Mouse (Mus musculus): ENCODE measurements around the gene Cdk20. TPM values are rescaled to one million over a fixed set of nuclear protein-coding genes. Genes with fewer than 3 reads are reported as not detected.

The Cdk20 gene
- polyA plus RNA-seq, 1 experiment from 2014 or later = 4.7 TPM

DNA sequence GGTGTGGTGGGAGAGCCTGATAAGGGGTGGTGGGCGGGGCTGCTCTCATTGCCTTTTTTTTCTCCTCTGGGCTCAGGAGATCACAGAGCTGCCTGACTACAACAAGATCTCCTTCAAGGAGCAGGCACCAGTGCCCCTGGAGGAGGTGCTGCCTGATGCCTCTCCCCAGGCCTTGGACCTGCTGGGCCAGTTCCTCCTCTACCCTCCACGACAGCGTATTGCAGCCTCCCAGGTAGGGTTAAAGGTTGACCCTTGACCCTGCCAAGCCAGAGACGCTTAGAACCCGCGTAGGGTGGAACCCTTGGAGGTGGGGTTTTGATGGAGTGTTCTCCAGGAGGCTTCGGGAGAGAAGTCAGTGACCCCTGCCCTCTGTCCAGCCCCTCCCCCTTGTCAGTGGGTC is 5.7 kb downstream of the Cdk20 start:
- Histone ChIP-seq H3K9ac (ENCODE audit: low read depth, low read length) (no peak overlapping the region), H3K36me3 (ENCODE audit: control insufficient read depth, insufficient read depth, low read length) (no peaks in the 10 kb centered on the region), H3K27me3 (ENCODE audit: control insufficient read depth, insufficient read depth, low read length) (no peaks in the 10 kb centered on the region), H3K4me3 (ENCODE audit: low read depth, low read length) (no peak overlapping the region), H3K4me1 (ENCODE audit: control insufficient read depth, insufficient read depth, low read length) (no peaks in the 10 kb centered on the region), H3K4me2 (no peak overlapping the region), H3K9me3 (replicated peaks; ENCODE audit: control insufficient read depth, low read length) (no peaks in the 10 kb centered on the region), H3K27ac (ENCODE audit: low read depth, low read length) (no peak overlapping the region)
- WGBS (ENCODE audit: insufficient replicate concordance) = 72% methylated on average over 7 of the region's 7 CpGs
- no peak for ATAC-seq (replicated peaks; ENCODE audit: insufficient number of reproducible peaks, low FRiP score, low TSS enrichment)

DNA sequence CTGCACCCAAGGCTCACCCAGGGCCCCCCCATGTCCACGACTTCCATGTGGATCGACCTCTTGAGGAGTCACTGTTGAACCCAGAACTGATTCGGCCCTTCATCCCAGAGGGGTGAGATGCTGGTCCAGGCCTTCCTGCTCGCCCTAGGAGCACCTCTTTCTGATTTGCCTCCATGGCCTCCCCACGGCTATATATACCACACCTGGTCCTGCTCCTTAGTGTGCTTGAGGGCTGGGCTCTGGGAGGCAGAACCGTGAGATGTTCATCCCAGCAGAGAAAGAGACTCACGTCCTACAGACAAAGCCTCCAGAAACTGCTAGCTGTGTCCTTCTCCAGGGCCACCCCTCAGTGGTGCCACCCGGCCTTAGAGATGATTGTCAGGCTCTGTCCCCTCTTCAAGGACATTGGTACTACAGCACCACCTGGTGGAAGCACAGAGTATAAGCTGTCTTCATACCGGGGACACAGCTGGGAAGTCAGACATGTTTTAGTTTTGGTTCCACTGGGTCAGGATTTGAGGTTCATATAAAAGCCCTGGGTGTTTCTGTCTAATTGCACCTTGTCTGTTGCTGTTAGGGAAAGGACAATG is 6.8 kb downstream of the Cdk20 start:
- no peak overlapping the region for H3K4me2 ChIP-seq
- no peaks in the 10 kb centered on the region for H3K27me3 ChIP-seq (ENCODE audit: control insufficient read depth, insufficient read depth, low read length)
- no peak overlapping the region for H3K9ac ChIP-seq (ENCODE audit: low read depth, low read length)
- no peak overlapping the region for H3K27ac ChIP-seq (ENCODE audit: low read depth, low read length)
- H3K4me3 ChIP-seq (ENCODE audit: low read depth, low read length) = no peak overlapping the region
- H3K4me1 ChIP-seq (ENCODE audit: control insufficient read depth, insufficient read depth, low read length) = no peaks in the 10 kb centered on the region
- no peaks in the 10 kb centered on the region for H3K36me3 ChIP-seq (ENCODE audit: control insufficient read depth, insufficient read depth, low read length)
- ATAC-seq (replicated peaks; ENCODE audit: insufficient number of reproducible peaks, low FRiP score, low TSS enrichment) = no peak
- no peaks in the 10 kb centered on the region for H3K9me3 ChIP-seq (replicated peaks; ENCODE audit: control insufficient read depth, low read length)
- 48% methylated on average over 9 of the region's 9 CpGs for WGBS (ENCODE audit: insufficient replicate concordance)

DNA sequence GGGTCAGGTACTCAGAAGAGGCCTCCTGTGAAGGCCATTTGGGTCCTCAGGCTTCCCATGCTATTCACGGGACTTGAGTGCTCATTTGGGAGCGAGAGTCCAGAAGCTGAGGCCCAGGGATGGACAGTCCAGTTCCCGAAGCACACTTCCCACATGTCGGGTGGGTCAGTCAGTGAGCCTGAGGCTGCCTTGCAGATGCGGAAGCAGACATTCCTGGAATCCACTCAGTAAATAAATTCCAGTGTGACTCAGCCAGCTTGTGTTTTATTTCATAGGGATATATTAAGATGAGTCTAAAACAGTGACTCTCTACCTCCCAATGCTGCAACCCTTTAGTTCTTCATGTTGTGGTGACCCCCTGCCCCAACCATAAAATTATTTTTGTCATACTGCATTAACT is 7.4 kb downstream of the Cdk20 start:
- H3K27ac ChIP-seq (ENCODE audit: low read depth, low read length) = no peak overlapping the region
- H3K27me3 ChIP-seq (ENCODE audit: control insufficient read depth, insufficient read depth, low read length) = no peaks in the 10 kb centered on the region
- no peak overlapping the region for H3K9ac ChIP-seq (ENCODE audit: low read depth, low read length)
- H3K36me3 ChIP-seq (ENCODE audit: control insufficient read depth, insufficient read depth, low read length) = no peaks in the 10 kb centered on the region
- H3K4me2 ChIP-seq = no peak overlapping the region
- no peak for ATAC-seq (replicated peaks; ENCODE audit: insufficient number of reproducible peaks, low FRiP score, low TSS enrichment)
- H3K4me1 ChIP-seq (ENCODE audit: control insufficient read depth, insufficient read depth, low read length) = no peaks in the 10 kb centered on the region
- H3K9me3 ChIP-seq (replicated peaks; ENCODE audit: control insufficient read depth, low read length) = no peaks in the 10 kb centered on the region
- WGBS (ENCODE audit: insufficient replicate concordance) = 81% methylated on average over 5 of the region's 5 CpGs
- H3K4me3 ChIP-seq (ENCODE audit: low read depth, low read length) = no peak overlapping the region

DNA sequence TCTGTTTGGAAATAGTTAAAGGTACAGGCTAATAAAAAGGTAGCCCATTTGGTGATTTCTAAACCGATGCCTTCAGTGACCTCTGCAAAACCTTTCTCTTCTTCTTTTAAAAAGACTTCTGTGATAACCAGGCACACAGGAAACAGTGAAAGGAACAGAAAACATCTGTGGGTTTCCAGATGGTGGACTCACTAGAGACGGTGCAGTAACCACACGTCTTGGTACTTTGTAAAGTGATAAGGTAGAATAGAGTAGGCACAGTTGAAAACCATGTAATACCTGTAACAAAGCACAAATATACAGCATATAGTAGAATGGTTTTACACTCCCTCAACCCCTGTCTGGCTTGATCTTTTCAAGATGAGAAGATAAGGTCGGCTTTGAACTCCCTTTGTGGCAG is 8.5 kb downstream of the Cdk20 start:
- 57% methylated on average over 4 of the region's 4 CpGs for WGBS (ENCODE audit: insufficient replicate concordance)
- H3K4me2 ChIP-seq = no peak overlapping the region
- no peak for ATAC-seq (replicated peaks; ENCODE audit: insufficient number of reproducible peaks, low FRiP score, low TSS enrichment)
- no peaks in the 10 kb centered on the region for H3K36me3 ChIP-seq (ENCODE audit: control insufficient read depth, insufficient read depth, low read length)
- H3K9ac ChIP-seq (ENCODE audit: low read depth, low read length) = no peak overlapping the region
- no peaks in the 10 kb centered on the region for H3K9me3 ChIP-seq (replicated peaks; ENCODE audit: control insufficient read depth, low read length)
- H3K4me1 ChIP-seq (ENCODE audit: control insufficient read depth, insufficient read depth, low read length) = no peaks in the 10 kb centered on the region
- no peak overlapping the region for H3K27ac ChIP-seq (ENCODE audit: low read depth, low read length)
- H3K27me3 ChIP-seq (ENCODE audit: control insufficient read depth, insufficient read depth, low read length) = no peaks in the 10 kb centered on the region
- H3K4me3 ChIP-seq (ENCODE audit: low read depth, low read length) = no peak overlapping the region

DNA sequence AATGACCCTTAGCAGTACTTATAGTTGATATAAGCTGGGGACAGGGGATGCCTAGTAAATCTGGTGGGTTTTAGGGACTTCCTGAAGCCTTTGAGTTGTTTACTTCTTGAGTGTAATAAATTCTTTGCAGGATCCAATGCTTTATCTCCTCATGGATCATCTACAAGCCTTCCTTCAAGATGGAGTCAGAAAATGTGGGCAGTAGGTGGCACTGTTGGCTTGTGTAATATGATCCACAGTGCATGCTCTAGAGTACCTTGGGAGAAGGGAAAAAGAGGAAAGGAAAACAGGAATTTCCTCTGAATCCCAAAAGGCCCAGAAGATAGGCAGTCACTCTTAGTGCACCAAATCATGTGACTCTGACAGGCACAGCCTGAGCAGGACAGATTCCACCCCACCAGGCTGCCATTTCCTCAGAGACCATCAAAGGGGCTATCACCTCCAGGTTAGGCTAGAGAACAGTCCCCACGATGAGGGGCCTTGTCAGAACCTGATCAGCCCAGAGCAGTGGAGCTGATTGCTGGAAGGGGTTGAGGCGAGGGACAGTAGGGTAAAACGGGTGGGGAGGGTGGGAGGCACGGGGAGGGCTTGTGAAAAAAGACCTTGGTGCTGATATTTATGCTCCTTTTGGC is 11.3 kb downstream of the Cdk20 start:
- Histone ChIP-seq H3K27ac (ENCODE audit: low read depth, low read length) (no peak overlapping the region), H3K4me1 (ENCODE audit: control insufficient read depth, insufficient read depth, low read length) (no peaks in the 10 kb centered on the region), H3K9ac (ENCODE audit: low read depth, low read length) (no peak overlapping the region), H3K4me2 (no peak overlapping the region), H3K27me3 (ENCODE audit: control insufficient read depth, insufficient read depth, low read length) (no peaks in the 10 kb centered on the region), H3K9me3 (replicated peaks; ENCODE audit: control insufficient read depth, low read length) (no peaks in the 10 kb centered on the region), H3K36me3 (ENCODE audit: control insufficient read depth, insufficient read depth, low read length) (no peaks in the 10 kb centered on the region), H3K4me3 (ENCODE audit: low read depth, low read length) (no peak overlapping the region)
- WGBS (ENCODE audit: insufficient replicate concordance) = 48% methylated on average over 4 of the region's 4 CpGs
- no peak for ATAC-seq (replicated peaks; ENCODE audit: insufficient number of reproducible peaks, low FRiP score, low TSS enrichment)

DNA sequence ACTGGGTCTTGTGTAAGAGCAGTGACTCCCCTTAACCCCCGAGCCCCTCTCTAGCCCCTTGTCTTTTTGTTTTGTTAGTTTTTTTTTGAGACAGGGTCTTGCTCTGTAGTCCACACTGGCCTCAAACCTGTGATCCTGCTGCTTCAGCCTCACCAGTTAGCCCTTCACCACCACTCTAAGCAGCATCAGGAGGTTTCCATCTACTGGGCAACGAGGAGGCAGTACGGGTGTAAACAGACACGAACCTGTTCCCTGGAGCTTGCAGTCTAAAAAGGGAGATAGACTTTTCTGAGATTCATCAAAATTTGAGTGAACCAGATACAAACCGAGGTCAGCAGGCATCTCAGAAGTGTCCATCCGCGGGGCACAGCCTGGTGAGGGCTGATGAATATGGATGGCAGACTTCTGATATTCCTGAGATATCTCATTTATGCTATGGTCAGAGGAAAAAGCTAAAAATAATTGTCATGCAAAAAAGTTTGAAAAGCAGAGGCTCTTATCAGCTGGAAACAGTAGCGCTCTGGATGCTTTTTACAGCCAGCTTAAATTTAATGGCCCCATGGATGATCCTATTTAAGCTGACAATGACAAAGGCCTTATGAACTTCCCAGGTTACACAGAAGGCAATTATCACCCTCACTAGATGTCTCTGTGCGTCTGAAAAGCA is 13.3 kb downstream of the Cdk20 start:
- ATAC-seq (replicated peaks; ENCODE audit: insufficient number of reproducible peaks, low FRiP score, low TSS enrichment) = no peak
- Histone ChIP-seq H3K27ac (ENCODE audit: low read depth, low read length) (no peak overlapping the region), H3K4me3 (ENCODE audit: low read depth, low read length) (no peak overlapping the region), H3K9me3 (replicated peaks; ENCODE audit: control insufficient read depth, low read length) (no peaks in the 10 kb centered on the region), H3K36me3 (ENCODE audit: control insufficient read depth, insufficient read depth, low read length) (no peaks in the 10 kb centered on the region), H3K4me1 (ENCODE audit: control insufficient read depth, insufficient read depth, low read length) (no peaks in the 10 kb centered on the region), H3K9ac (ENCODE audit: low read depth, low read length) (no peak overlapping the region), H3K4me2 (no peak overlapping the region), H3K27me3 (ENCODE audit: control insufficient read depth, insufficient read depth, low read length) (no peaks in the 10 kb centered on the region)
- WGBS (ENCODE audit: insufficient replicate concordance) = 69% methylated on average over 9 of the region's 9 CpGs

DNA sequence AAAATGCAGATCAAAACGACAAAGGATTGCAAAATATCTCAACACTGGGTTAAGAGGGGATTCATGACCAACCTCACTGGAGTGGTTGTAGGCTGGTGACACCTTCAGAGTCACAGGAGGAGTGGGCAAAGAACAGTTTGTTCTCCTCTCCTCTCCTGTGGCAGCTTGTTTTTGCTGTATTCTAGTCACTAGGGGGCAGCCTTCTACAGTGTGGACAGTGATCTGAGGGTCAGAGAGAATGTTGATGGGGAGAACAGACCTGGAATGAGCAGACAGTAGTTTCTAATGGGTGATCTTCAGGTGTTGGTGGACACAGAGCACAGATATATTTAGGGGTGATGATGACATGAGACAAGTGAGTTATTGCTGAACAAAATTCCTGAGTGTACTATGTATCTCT is 15.8 kb downstream of the Cdk20 start:
- ATAC-seq (replicated peaks; ENCODE audit: insufficient number of reproducible peaks, low FRiP score, low TSS enrichment) = no peak
- H3K4me3 ChIP-seq (ENCODE audit: low read depth, low read length) = no peak overlapping the region
- H3K9me3 ChIP-seq (replicated peaks; ENCODE audit: control insufficient read depth, low read length) = no peaks in the 10 kb centered on the region
- no peaks in the 10 kb centered on the region for H3K27me3 ChIP-seq (ENCODE audit: control insufficient read depth, insufficient read depth, low read length)
- no peak overlapping the region for H3K4me2 ChIP-seq
- no peaks in the 10 kb centered on the region for H3K4me1 ChIP-seq (ENCODE audit: control insufficient read depth, insufficient read depth, low read length)
- 3% methylated on average over 1 of the region's 1 CpGs for WGBS (ENCODE audit: insufficient replicate concordance)
- H3K9ac ChIP-seq (ENCODE audit: low read depth, low read length) = no peak overlapping the region
- H3K36me3 ChIP-seq (ENCODE audit: control insufficient read depth, insufficient read depth, low read length) = no peaks in the 10 kb centered on the region
- H3K27ac ChIP-seq (ENCODE audit: low read depth, low read length) = no peak overlapping the region

DNA sequence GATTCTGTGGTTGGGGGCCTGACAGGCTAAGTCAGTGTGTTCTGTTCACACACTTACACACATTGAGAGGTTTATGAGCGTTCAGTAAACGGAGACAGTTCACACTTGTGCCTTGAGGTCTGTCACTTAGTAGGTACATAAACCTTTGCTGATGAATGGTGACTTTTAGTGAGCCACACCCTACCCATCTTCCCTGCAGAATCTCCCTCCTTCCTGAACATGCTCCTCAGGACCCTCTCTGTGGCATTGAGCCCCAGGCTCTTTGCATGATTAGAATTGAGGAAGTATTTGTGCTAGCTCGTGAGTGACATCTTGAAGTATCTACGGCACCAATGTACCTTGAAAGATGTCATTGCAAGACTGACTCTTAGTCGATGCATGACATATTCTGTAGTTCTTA is 16.6 kb downstream of the Cdk20 start:
- no peak overlapping the region for H3K4me2 ChIP-seq
- H3K27ac ChIP-seq (ENCODE audit: low read depth, low read length) = no peak overlapping the region
- no peak for ATAC-seq (replicated peaks; ENCODE audit: insufficient number of reproducible peaks, low FRiP score, low TSS enrichment)
- no peaks in the 10 kb centered on the region for H3K9me3 ChIP-seq (replicated peaks; ENCODE audit: control insufficient read depth, low read length)
- H3K27me3 ChIP-seq (ENCODE audit: control insufficient read depth, insufficient read depth, low read length) = no peaks in the 10 kb centered on the region
- no peaks in the 10 kb centered on the region for H3K4me1 ChIP-seq (ENCODE audit: control insufficient read depth, insufficient read depth, low read length)
- H3K9ac ChIP-seq (ENCODE audit: low read depth, low read length) = no peak overlapping the region
- no peak overlapping the region for H3K4me3 ChIP-seq (ENCODE audit: low read depth, low read length)
- 80% methylated on average over 5 of the region's 5 CpGs for WGBS (ENCODE audit: insufficient replicate concordance)
- no peaks in the 10 kb centered on the region for H3K36me3 ChIP-seq (ENCODE audit: control insufficient read depth, insufficient read depth, low read length)

Data from heart, embryonic 11.5 days (tissue).